Mouse (Mus musculus) heart, embryonic 11.5 days (tissue): ENCODE results near the gene Lsm2. TPM values are rescaled to one million over a fixed set of nuclear protein-coding genes. Genes with fewer than 3 reads are reported as not detected.
"Not testable (repeated sequence)": the region's sequence is repeated elsewhere in the genome, so short reads cannot be mapped to it uniquely, and the experiment has no call there.

Source experiments
- ATAC-seq: fragments of 200-750 bp; cut with Nextera tagmentation; replicated peaks from 2 replicates; pipeline ENCODE4 v1.8.0; 2017; ENCODE audit warnings: moderate library complexity; ENCODE audit not compliant: insufficient number of reproducible peaks, low FRiP score, low TSS enrichment
- H3K27ac ChIP-seq: fragments of 300-500 bp; sonication (generic); 2 replicates; pipeline ENCODE4 v1.5.1; 2014; ENCODE audit warnings: mild to moderate bottlenecking, low read depth, low read length
- H3K27me3 ChIP-seq: fragments of 300-500 bp; sonication (generic); 2 replicates; pipeline ENCODE4 v1.6.1; 2014; ENCODE audit warnings: mild to moderate bottlenecking, low read length, mixed read lengths; ENCODE audit not compliant: control insufficient read depth, insufficient read depth
- H3K36me3 ChIP-seq: fragments of 300-500 bp; sonication (generic); 2 replicates; pipeline ENCODE4 v1.6.1; 2014; ENCODE audit warnings: mild to moderate bottlenecking, low read length, moderate library complexity, mixed read lengths; ENCODE audit not compliant: control insufficient read depth, insufficient read depth
- H3K4me1 ChIP-seq: fragments of 300-500 bp; sonication (generic); 2 replicates; pipeline ENCODE4 v1.6.1; 2014; ENCODE audit warnings: low read length; ENCODE audit not compliant: control insufficient read depth, insufficient read depth
- H3K4me2 ChIP-seq: fragments of 300-500 bp; sonication (generic); 2 replicates; pipeline ENCODE4 v1.6.1; 2014; ENCODE audit warnings: mild to moderate bottlenecking, moderate library complexity
- H3K4me3 ChIP-seq: fragments of 300-500 bp; sonication (generic); 2 replicates; pipeline ENCODE4 v1.5.1; 2014; ENCODE audit warnings: low read depth, low read length
- H3K9ac ChIP-seq: fragments of 300-500 bp; sonication (generic); 2 replicates; pipeline ENCODE4 v1.6.1; 2014; ENCODE audit warnings: mild to moderate bottlenecking, low read depth, low read length, moderate library complexity
- H3K9me3 ChIP-seq: fragments of 300-500 bp; sonication (generic); replicated peaks from 2 replicates; pipeline ENCODE4 v1.6.1; 2016; ENCODE audit warnings: low read length; ENCODE audit not compliant: control insufficient read depth
- WGBS: fragments of 180-500 bp; shearing (Covaris S2); extraction: QIAGEN DNeasy Blood & Tissue Kit; methylation state at CpG from one replicate; pipeline ENCODE4 v1.1.7; 2014; ENCODE audit not compliant: insufficient replicate concordance; 5-methylcytosine and 5-hydroxymethylcytosine counted together
- polyA plus RNA-seq: library from polyadenylated mRNA; unstranded; fragments of >200 nt; fragmentation: Nextera tagmentation; extraction: Ambion mirVana; gene quantifications from 2 replicates; pipeline ENCODE4 v1.2.1, GENCODE M21; 2014

The Lsm2 gene
- polyA plus RNA-seq, 1 experiment from 2014 or later: 169 TPM

GRCm38 (mm10) chr17:34946486-34947140, 35.0 kb upstream of the Lsm2 start:
- no peaks in the 10 kb centered on the region for H3K9me3 ChIP-seq
- 87% methylated on average over 5 of the region's 5 CpGs for WGBS

GRCm38 (mm10) chr17:34947606-34948005, 34.1 kb upstream of the Lsm2 start:
- no peak for ATAC-seq
- no peak overlapping the region for H3K9ac ChIP-seq
- WGBS: 30% methylated on average over 8 of the region's 8 CpGs
- no peak overlapping the region for H3K27ac ChIP-seq
- H3K4me1 ChIP-seq: peaks cover 10% of the 10 kb centered on the region
- H3K36me3 ChIP-seq: peaks cover 19% of the 10 kb centered on the region
- no peak overlapping the region for H3K4me2 ChIP-seq
- H3K27me3 ChIP-seq: no peaks in the 10 kb centered on the region
- no peak overlapping the region for H3K4me3 ChIP-seq
- H3K9me3 ChIP-seq: no peaks in the 10 kb centered on the region

More at GRCm38 (mm10) chr17:34946486-34947140, 35.0 kb upstream of the Lsm2 start:
- no peaks in the 10 kb centered on the region for H3K27me3 ChIP-seq
- no peak overlapping the region for H3K27ac ChIP-seq
- no peak overlapping the region for H3K4me3 ChIP-seq
- H3K4me2 ChIP-seq: no peak overlapping the region
- H3K36me3 ChIP-seq: peaks cover 19% of the 10 kb centered on the region
- H3K4me1 ChIP-seq: peaks cover 10% of the 10 kb centered on the region
- ATAC-seq: no peak
- H3K9ac ChIP-seq: no peak overlapping the region

GRCm38 (mm10) chr17:34948721-34949552, 32.7 kb upstream of the Lsm2 start:
- H3K9ac ChIP-seq, H3K9me3 ChIP-seq, ATAC-seq, H3K4me3 ChIP-seq, H3K4me2 ChIP-seq, H3K27me3 ChIP-seq: not testable (repeated sequence)
- Histone ChIP-seq H3K27ac (peak overlapping the region; percentile 29; the same call in 1 of the 2 replicates), H3K4me1 (peaks cover 10% of the 10 kb centered on the region), H3K36me3 (peaks cover 19% of the 10 kb centered on the region)
- 58% methylated on average over 9 of the region's 9 CpGs for WGBS

GRCm38 (mm10) chr17:34949553-34949969, 32.1 kb upstream of the Lsm2 start:
- 0 out of 2 replicates have a peak overlapping the region, but pooled peaks have one; percentile 16 for H3K9ac ChIP-seq
- H3K27me3 ChIP-seq: no peaks in the 10 kb centered on the region
- 37% methylated on average over 4 of the region's 4 CpGs for WGBS
- no peak overlapping the region; the same call in 1 of the 2 replicates for H3K4me2 ChIP-seq
- H3K4me1 ChIP-seq: peaks cover 10% of the 10 kb centered on the region
- H3K4me3 ChIP-seq: no peak overlapping the region
- no peak for ATAC-seq
- no peaks in the 10 kb centered on the region for H3K9me3 ChIP-seq
- H3K36me3 ChIP-seq: peaks cover 19% of the 10 kb centered on the region
- peak overlapping the region; percentile 29; the same call in 1 of the 2 replicates for H3K27ac ChIP-seq

- peak overlapping the region; percentile 91 for H3K4me2 ChIP-seq
- WGBS: 36% methylated on average over 10 of the region's 10 CpGs
- H3K36me3 ChIP-seq: peaks cover 19% of the 10 kb centered on the region
- no peak for ATAC-seq
- no peaks in the 10 kb centered on the region for H3K9me3 ChIP-seq
- H3K4me1 ChIP-seq: peaks cover 10% of the 10 kb centered on the region
- peak overlapping the region; percentile 99 for H3K9ac ChIP-seq
- H3K4me3 ChIP-seq: peak overlapping the region; percentile 99
- H3K27me3 ChIP-seq: peaks cover 3% of the 10 kb centered on the region; the same call in 1 of the 2 replicates
- peak overlapping the region; percentile 93 for H3K27ac ChIP-seq
These were observed 30.9 kb upstream of the Lsm2 start for GRCm38 (mm10) chr17:34950514-34951455.

- H3K9ac ChIP-seq: peak overlapping the region; percentile 99
- ATAC-seq: peak; percentile 41
- H3K27me3 ChIP-seq: peaks cover 5% of the 10 kb centered on the region; the same call in 1 of the 2 replicates
- WGBS: 1% methylated on average over 29 of the region's 29 CpGs
- H3K4me2 ChIP-seq: peak overlapping the region; percentile 91
- peak overlapping the region; percentile 99 for H3K4me3 ChIP-seq
- no peaks in the 10 kb centered on the region for H3K9me3 ChIP-seq
- H3K4me1 ChIP-seq: peaks cover 10% of the 10 kb centered on the region
- H3K36me3 ChIP-seq: peaks cover 19% of the 10 kb centered on the region
- peak overlapping the region; percentile 93 for H3K27ac ChIP-seq
These were observed 29.9 kb upstream of the Lsm2 start for GRCm38 (mm10) chr17:34951636-34952377.

GRCm38 (mm10) chr17:34952378-34953040, 29.2 kb upstream of the Lsm2 start:
- Histone ChIP-seq H3K4me1 (peaks cover 10% of the 10 kb centered on the region), H3K36me3 (peaks cover 19% of the 10 kb centered on the region), H3K9me3 (no peaks in the 10 kb centered on the region), H3K9ac (peak overlapping the region; percentile 99), H3K4me2 (peak overlapping the region; percentile 91), H3K4me3 (peak overlapping the region; percentile 99), H3K27me3 (peaks cover 7% of the 10 kb centered on the region; the same call in 1 of the 2 replicates), H3K27ac (peak overlapping the region; percentile 93)
- under 1% methylated on average over 23 of the region's 23 CpGs for WGBS
- ATAC-seq: peak; percentile 77
